Mouse (Mus musculus): ENCODE results near the gene Rad50. TPM values are rescaled to one million over a fixed set of nuclear protein-coding genes. Genes with fewer than 3 reads are reported as not detected.

Gene Rad50
- total RNA-seq, 2 experiments from 2014 or later, result 9.0 to 10.5 TPM

DNA sequence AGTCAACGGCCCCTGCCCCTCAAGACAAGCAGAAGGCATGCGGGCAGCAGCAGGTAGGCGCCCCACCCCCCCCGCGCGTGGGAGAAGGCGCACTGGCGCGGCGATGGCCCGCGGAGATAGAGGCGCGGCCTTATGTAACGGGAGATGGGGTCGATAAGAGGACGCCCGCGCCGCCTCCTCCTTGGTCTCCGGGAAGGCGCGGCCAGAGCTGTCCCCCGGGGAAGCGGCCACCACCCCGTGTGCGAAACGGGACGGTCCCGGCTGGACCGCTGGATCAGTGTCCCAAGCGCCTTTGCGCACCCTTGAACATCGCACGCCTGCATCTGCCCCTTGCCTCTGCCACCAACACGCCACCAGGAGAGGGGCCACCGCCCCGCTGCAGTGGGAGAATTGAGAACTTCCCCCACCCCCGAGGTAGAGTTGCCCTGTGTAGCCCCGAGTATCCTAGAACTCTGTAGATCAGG lies 70.9 kb downstream of the Rad50 start:
- DNase-seq (ENCODE audit: low spot score in 2 of 2), result no peak

DNA sequence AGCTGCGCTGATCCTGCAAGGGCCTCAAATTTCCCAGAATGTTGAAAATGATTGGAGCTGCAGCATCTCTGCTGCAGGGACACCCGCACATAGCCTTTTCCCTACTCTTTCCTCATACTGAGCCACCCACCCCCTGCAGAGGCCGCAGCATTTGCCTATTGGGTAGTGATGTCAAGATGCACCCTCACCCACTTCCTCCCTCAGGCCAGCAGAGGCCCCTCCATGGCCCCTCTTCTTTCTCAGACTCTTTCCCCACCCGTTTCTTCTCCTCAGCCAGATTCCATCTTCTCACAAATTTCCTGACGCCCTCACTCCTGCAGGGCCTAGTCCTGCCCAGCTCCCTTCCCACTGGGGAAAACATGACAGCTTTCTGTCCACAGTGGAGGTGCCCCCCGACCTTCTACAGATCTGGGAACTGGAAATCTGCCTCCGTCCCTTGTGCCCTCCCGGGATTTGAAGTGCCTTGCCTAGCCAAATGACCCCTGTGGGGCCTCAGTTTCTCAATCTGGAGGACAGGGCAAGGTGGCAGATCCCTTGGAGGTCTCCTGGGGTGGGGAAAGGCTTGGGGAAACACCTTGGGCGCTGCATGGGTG lies 71.4 kb downstream of the Rad50 start:
- DNase-seq (ENCODE audit: low spot score in 2 of 2), result no peak

- no peak for DNase-seq (ENCODE audit: low spot score in 2 of 2)
Observed at GRCm38 (mm10) chr11:53634556-53634955, 72.6 kb downstream of the Rad50 start, which contains the start of gene Il13. Gene Il13, minus strand, starts transcription at chr11:53634702.

DNA sequence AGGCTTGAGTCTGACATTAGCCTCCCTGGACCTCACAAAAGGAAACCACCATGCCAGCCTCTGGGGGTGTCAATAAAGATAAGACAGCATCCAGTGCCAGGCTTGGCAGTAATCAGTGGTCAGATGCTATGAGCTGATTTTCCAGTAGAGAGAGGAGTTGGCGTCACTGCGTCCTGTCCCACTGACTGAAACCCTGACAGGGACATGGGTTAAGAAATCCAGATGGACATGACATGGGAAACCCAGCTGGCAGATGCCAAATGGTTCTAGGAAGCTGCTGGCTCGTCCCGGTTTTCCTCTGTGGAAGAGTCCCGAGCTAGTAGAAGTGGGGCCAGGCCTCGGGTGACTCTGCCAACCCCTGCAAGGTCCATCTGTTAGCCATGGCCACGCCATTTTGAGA lies 73.5 kb downstream of the Rad50 start:
- no peak for DNase-seq (ENCODE audit: low spot score in 2 of 2)

DNA sequence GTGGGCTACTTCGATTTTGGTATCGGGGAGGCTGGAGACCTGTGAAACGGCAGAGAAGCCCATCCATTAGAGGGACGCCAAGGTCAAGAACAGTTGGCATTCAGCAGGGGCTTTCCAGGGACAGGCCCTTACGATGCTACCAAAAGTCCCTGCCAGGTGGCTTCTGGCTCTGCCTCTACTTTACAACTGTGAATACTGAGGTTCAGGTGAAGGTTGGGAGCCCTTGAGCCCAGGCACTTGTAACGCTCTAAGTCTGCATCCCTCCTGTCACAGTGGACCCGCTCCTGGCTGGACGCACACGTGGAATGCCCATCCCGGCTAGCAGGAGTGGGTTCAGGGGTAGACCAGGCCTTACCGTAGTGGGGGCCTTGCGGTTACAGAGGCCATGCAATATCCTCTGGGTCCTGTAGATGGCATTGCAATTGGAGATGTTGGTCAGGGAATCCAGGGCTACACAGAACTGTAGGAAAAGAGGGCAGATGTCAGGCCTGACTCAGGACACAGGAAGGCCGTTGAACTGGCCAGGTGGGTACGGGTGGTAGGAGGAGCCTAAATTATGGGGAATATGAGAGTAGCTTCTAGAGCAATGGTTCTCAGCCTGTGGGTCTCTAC lies 74.9 kb downstream of the Rad50 start:
- DNase-seq (ENCODE audit: low spot score in 2 of 2), result no peak

GRCm38 (mm10) chr11:53627859-53628258 lies 79.3 kb downstream of the Rad50 start:
- peak; percentile 76 to 86 for DNase-seq (ENCODE audit: low spot score in 2 of 2)

DNA sequence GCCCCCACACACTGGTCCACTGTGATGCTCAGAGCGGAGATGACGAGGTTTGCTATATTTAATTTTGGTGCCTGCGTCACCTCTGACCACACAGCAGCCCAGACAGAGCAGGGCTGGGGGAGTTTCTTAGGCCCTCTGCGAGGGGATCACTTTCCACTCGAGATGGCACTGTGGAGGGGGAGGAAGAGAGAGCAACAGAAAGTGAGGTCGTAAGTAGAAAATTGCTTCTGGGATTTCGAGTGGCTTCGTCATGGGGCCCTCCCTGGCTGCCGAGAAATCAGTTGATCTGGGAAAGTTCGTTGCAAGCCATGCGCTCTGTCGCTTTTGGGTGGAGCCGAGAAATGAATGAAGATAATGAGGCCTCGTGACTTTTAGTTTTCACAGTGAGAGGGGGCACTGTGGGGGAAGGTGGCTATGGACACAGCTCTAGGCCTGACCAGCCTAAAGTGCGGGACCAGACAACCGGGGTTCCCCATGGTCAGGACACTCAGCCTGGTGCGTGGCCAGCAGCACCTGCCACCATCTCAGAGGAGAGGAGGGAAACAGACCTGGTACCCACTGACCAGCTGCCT lies 80.2 kb downstream of the Rad50 start:
- no peak for DNase-seq (ENCODE audit: low spot score in 2 of 2)

DNA sequence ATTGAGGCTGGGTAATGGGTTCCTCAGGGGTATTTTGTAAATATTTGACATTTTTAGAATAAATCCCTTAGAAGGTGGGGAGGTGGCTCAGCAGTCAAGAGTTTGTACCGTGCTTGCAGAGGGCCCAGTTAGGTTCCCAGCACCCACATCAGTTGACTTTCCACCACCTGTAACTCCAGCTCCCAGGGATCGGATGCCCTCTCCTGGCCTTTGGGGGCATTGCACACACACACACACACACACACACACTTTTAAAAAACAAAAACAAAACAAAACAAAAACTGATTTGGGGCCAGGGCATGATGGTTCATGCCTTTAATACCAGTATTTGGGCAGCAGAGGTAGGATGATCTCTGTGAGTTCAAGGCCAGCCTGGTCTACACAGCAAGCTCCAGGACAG lies 83.0 kb downstream of the Rad50 start:
- no peak for DNase-seq (ENCODE audit: low spot score in 2 of 2)

DNA sequence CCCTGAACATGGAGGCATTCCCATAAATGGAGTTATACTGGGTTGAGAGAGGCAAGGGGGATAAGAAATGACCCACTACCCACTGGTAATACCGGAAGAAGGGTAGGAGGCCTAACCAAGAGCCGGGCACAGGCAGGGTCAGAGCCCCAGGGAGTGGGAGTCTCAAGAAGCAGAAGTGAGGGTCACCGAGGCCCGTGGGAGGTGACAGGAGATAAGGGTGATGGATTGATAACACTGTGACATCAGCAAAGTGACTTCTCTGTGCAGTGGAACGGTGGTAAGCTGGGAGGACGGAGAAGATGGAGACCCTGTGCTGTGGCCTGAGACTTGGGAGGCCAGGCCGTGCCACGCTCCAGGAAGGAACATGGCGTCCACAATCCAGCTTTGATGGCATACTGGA lies 83.5 kb downstream of the Rad50 start:
- DNase-seq (ENCODE audit: low spot score in 2 of 2), result no peak

DNA sequence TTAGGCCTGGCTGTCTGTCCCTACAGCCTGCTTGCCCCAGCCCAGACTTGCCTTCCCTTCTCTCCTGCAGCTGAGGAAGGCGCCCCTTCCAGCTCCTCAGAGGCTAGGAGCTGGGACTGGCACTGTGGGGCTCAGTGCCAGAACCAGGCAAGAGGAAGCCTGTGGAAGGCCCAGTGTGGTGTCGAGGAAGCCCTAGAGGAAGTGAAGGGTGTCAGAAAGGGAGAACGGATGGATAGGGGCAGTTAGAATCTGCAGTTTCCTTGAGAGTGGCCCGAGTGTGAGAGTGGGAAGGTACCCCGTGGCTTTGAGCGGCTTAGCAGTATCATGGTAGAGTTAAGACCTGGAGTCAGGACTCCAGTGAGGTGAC lies 84.7 kb downstream of the Rad50 start:
- DNase-seq (ENCODE audit: low spot score in 2 of 2), result no peak

- no peak for DNase-seq (ENCODE audit: low spot score in 2 of 2)
Observed at GRCm38 (mm10) chr11:53621582-53622439, 85.3 kb downstream of the Rad50 start.

- no peak for DNase-seq (ENCODE audit: low spot score in 2 of 2)
Observed at GRCm38 (mm10) chr11:53620094-53620493, 87.0 kb downstream of the Rad50 start.

DNA sequence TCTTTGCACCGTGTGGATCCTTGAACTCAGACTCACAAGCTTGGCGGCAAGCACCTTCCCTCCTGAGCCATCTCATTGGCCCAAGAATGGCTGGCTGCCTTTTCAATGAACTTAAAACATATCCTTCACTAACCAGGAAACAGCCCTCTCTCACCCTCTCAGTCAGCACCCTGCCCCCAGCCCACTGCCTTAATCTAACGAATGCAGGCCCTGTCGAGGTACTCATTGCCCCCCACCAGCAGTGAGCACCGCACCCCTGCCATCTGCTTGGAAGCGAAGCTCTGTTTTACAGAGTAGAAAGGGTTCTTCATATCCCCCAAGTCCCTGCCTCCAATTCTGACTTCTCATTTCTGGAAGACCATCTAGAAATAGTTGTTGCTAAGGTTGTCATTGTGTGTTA lies 87.7 kb downstream of the Rad50 start:
- DNase-seq (ENCODE audit: low spot score in 2 of 2), result no peak

DNA sequence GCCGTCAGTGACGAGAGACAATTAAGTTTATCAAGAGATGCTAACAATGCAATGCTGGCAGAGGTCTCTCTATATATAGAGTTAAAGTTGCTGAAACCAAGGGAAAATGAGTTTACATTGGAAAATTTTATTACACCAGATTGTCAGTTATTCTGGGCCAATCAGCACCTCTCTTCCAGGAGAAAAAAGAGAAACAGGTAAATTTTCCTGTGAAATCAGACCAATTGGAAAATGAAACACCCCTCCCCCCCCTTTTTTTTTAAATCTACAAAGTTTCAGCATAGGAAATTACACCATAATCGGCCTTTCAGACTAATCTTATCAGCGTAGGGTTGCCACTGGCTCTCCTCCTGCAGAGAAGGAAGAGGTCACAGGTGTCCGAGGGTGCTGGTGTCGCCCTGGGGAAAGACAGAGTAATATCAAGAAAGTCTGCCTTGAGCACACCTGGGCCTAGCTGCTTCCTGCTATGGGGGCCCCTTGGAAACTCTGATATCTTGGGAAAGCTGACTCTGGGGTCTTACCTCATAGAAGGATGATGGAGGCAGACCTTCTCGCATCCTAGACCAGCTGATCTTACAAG lies 88.4 kb downstream of the Rad50 start, which contains the start of gene Il4:
Gene Il4 (minus strand): TSS at position 51 of the 580 bp plus-strand sequence.
- DNase-seq (ENCODE audit: low spot score in 2 of 2), result no peak

GRCm38 (mm10) chr11:53617562-53618109 lies 89.5 kb downstream of the Rad50 start:
- DNase-seq (ENCODE audit: low spot score in 2 of 2), result no peak

DNA sequence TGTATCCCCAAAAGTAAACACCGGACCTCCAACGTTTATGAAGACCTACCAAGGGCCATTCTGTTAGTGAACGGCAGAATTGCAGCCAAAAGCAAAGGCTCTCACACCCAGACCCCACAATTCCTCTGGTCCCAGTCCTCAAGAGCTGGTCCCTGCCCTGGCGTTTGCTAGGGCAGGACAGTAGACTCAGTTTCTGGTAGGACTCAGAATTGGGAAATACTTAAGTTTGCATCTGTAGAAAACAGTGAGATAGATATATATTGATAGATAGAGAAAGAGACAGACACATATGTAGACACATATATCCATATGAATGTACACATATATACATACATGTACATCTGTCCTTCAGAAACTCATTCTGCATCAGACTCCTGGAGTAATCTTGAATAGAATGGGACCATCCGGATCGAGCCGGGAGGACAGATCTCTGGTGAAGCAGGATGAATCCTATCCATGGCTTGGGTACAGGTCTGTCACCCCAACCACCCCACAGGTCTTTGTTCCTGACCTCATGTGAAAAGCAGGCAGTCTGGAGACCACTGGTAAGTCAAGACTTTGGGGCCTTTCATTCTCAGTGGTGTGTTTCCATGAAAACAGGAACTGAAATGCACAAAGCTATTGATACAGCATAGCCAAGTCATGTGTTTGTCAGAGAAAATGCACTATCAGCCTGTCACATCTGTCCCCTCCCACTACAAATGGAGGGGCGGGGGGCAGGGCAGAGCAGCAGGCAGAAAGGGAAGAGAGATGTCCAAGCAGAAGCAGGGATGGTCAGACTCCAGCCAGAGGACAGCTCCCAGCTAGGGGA lies 90.2 kb downstream of the Rad50 start:
- no peak for DNase-seq (ENCODE audit: low spot score in 2 of 2)

GRCm38 (mm10) chr11:53615575-53615974 lies 91.5 kb downstream of the Rad50 start:
- DNase-seq (ENCODE audit: low spot score in 2 of 2), result no peak

DNA sequence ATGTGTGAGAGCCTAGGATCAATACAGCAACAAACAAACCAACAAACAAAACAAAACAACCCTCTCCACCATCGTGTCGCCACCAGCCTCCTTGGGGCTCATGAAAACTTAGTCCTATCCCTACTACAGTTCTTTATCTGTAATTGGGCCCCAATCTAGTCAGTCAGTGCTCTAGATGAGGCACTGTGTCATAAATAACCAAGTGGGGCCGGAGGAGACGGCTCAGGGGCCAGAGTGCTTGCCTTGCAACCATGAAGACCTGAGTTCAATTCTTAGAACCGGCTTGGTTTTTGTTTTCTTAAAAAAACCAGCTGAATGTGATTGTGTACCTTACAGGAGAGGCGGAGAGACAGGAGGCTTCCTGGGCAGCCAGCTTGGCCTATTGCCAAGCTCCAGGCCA lies 91.9 kb downstream of the Rad50 start:
- no peak for DNase-seq (ENCODE audit: low spot score in 2 of 2)

- no peak for DNase-seq (ENCODE audit: low spot score in 2 of 2)
Observed at GRCm38 (mm10) chr11:53609672-53610071, 97.4 kb downstream of the Rad50 start.

DNA sequence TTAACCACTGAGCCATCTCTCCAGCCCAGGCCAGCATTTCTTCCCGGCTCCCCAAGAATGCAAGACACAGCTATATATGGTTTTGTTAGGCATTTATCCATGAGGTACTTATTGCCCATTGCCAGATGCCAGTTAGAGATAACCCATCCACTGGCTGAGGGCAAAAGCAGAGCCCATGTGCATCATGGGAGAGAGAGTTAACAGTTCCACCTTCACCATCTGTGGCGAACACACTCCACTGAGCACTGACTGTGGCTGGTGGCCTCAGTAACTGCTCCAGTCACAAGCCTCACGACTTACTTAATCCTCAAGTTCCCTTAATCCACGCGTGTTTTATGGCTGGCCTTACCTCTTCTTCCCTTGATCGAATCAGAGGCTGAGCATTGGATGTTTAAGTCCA lies 97.9 kb downstream of the Rad50 start:
- DNase-seq (ENCODE audit: low spot score in 2 of 2), result no peak

All from layer of hippocampus, postnatal 14 days (tissue).